Mouse (Mus musculus): ENCODE measurements at regions not wholly inside any gene's neighbourhood (a gene's known extent, or its start where the extent isn't known, plus 50 kb on each side); places are given as distances from the start of the nearest gene placed in this dataset.

DNA sequence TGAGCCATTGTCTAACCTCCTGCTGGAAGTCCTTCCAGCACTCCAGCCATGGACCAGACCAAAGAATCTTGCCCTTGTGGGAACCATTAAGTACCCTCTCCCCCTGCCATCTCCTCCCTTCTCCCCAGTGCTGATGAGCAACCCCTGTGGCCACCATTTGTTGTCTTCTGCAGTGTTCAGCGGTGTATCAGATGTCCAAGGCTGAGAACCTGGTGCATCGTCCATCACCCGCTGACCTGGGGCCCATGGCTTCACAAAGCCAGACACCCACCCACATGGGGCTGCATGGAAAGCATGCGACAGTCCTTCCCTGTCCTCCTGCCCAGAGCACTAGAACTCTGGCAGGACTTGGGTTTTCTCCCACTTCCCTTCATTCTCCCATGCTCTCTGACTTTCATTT, 1596.7 kb downstream of the D3Ertd751e start:
- no peak for DNase-seq

DNA sequence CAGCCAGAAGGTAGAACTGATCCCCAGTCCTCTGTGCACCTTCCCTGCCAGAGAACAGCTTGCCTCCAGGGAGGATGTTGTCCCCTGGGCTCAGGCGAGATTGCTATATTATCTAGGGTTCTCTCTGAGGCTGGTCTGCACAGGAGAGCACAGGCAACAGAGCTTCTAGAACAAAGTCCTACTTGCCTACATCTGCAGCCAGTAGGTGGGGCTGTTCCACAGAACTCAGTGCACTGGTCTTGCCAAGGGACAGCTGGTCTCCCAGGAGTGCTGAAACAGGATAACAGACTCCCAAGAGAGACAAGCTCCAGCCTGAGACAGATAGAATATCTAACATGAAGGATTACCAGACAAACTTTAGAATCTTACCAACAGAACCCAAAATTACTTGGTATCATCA, 1600.5 kb downstream of the D3Ertd751e start:
- peak in 1 of 2 experiments; percentile 18 for DNase-seq

DNA sequence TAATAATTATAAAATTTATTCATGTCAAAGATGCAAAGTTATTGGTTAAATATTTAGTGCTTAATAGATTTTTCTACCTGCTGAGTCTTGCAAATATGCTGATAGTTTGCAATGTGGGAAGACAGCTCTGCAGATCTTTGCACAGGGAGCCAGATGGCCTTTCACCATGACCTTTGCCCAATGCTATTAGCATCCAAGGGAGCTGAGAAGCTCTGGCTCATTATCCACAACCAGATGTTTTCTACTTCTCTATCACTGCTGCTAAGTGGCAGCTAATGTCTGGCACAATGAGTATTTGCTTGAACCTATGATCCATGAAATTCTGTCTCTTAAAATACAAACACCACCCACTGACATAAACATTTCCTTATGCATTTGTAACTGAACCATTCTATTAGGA, 1610.4 kb downstream of the D3Ertd751e start:
- peak in 1 of 2 experiments; percentile 19 for DNase-seq

DNA sequence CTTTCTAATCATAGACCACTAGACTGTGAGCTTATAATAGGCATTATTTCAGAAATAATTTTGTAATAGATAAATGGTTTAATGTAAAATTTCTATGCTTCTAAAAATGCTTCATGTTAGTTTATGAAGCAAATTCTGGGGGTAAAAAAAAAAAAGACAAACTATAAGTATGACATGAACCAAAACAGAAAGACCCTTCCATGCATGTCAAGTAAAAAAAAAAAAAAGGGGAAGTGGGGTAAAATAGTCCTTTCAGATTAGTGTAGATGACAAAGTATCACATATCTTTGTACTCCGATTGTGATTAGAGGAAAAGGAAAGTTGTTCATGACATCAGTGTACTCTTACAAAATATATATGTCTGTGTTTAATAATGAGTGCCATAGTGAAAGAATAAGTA, 1616.1 kb downstream of the D3Ertd751e start:
- no peak for DNase-seq

DNA sequence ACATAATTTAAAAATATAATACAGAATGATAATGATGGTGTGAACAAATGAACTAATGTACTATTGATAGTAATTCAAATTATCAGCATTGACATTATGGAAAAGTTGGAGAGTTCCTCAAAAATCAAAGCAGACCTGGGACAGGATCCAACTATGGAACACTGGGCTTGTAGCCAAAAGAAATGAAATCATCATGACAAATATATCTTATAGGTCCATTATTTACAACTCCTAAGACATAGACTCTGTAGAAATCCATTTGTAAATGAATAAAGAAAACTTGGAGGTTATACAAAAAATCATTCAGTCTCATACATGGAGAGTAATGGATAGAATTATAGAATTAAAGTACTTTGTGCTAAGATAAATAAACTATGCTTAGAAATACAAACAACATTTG, 1657.5 kb downstream of the D3Ertd751e start:
- DNase-seq, result no peak

DNA sequence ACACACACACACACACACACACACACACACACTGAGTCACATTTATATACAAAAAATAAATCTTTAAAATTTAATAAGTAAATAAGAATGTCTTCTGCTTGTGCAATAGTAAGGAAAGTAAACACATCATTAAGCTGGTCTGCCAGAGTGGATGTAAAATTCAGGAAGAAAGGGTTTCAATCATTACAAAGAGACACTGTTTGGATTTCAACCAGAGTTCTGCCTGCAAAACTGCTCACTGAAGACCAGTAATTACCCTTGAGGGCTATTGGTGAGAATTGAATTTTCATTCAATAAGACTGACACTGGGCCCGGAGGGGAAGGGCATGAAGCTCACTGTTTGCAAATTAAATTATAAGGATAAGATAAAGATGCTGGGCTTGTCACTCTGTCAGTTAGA, 1682.5 kb downstream of the D3Ertd751e start:
- no peak for DNase-seq

DNA sequence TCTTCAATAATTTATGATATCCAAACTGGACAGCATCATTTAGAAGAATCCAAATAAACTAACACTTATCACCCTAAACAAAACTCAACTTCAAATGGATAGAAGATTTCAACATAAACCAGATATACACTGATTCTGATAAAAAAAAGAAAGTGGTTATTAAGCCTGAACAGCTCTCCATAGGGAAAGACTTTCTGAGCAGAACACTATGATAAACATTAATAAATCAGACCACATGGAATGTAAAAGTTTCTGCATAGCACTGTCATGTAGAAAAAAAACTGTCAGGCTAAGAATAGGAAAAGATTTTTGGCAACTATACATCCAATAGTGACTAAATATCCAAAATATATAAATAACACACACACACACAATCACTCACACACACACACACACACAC, 1684.3 kb downstream of the D3Ertd751e start:
- no peak for DNase-seq

DNA sequence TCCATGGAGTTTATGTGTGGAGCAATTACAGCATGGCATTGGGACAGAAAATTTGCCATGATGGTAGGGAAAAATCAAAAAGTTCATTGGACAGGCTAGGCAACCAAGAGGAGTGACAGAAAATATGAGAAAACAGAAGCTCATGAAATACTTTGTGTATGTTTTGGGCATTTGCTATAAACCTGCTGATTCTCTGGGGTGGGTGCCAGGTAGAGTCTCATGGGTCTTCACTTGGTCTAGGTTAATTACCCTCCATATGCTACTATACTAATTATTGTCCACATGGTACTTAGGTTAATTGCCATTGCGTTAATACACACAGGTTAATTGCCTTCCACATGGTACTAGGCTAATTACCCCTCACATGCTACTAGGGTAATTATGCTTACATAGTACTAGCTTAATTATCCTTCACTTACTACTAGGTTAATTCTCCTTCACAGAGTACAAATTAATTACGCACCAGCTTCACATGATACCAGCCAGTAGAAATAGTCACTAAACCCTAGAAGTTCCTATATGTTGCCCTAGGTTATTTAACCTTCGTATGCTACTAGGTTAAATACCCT, 1719.2 kb downstream of the D3Ertd751e start:
- DNase-seq, result no peak
